Mouse (Mus musculus): ENCODE results near the gene Usp38.
"Not testable (repeated sequence)": the region's sequence is repeated elsewhere in the genome, so short reads cannot be mapped to it uniquely, and the experiment has no call there.

The Usp38 gene

DNA sequence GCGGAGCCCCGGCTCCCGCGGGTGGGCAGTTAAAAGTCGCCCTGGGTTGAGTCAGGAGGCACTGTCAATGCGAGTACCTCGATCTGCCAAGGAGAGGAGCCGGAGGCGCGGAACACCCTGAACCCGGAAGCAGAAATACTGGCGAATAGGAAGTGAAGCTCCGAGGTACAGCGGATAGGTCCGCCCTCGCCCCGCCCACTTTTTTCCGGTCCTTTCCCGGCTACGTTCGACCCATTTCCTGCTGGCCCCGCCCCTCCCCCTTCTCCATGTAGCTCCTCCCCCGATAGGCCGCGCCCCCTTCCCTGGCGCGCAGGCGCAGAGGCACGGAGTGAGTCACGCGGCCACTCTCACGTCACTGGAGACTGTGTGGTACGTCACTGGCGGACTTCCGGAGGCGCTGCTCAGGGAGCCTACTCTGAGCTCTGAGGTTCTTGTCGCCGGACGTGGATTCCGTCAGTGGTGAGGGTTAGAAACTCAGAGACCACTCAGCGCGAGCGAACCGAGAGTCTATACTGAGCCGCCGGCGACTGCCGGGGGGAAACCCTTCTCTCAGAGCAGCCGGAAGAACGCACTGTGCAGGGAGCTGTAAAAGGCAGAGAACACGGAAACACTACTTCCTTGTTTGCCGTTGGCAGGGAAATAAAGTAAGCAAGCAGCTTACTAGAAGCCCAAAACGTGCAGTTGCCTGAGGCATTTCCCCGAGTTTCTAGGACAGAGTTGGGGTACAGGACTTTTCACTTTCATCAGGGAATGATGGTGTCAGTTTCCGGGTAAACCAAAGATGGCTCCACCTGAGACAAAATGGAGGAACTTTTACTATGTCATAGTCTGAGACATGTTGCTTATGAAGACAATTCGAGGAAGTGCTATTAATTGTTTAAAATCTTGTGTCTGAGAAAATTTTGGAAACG is at the start of gene Usp38:
Gene Usp38 (minus strand): TSS at position 140 of the 911 bp plus-strand sequence.
- DNase-seq (ENCODE audit: low read depth, low spot score): peak; percentile 100

DNA sequence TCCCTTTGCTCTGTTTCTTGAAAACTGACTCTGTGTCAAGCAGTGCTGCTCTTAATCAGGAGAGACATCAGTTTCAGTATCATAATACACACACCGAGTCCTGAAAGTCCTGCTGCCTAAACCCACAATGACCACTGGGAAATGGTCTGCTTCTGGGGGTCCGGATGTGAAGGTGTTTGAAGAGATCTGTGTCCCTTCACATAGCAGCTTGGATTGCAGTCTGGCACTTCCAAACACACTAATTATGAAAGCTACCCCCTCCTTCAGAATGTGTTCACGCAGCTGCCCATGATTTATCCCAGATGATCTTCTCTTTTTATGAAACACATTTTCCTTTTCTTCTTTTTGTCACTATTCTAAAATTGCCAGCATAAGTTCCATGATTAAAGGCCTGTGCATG is 47.8 kb upstream of the Usp38 start:
- no peak for DNase-seq (ENCODE audit: low read depth, low spot score)

GRCm38 (mm10) chr8:81061950-81062349 is 47.2 kb upstream of the Usp38 start:
- DNase-seq (ENCODE audit: low read depth, low spot score): peak; percentile 30

DNA sequence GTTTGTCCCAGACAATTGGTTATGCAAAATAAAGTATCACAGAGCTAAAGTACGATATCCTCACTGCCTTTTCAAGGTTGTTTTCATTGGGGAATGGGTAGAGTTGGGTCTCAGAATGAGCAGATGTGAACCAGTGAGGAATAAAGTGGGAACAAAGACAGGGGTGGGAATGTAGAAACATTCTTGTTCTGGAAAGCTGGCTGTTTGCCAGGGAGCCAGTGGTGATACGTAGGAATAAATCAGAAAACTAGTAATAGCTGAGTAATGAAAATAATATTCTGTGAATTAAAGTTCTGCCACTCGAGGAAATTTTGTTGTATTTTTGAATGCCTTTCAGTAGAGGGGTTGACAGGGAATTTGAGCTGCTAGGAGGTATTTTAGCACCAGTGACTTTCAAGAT is 29.5 kb upstream of the Usp38 start:
- DNase-seq (ENCODE audit: low read depth, low spot score): no peak

GRCm38 (mm10) chr8:81027991-81028390 is 13.3 kb upstream of the Usp38 start:
- no peak for DNase-seq (ENCODE audit: low read depth, low spot score)

- DNase-seq (ENCODE audit: low read depth, low spot score): not testable (repeated sequence)
Observed at GRCm38 (mm10) chr8:81017548-81017947, 2.8 kb upstream of the Usp38 start.

- DNase-seq (ENCODE audit: low read depth, low spot score): no peak
Observed at GRCm38 (mm10) chr8:81013811-81014530, 757 bp downstream of the Usp38 start.

DNA sequence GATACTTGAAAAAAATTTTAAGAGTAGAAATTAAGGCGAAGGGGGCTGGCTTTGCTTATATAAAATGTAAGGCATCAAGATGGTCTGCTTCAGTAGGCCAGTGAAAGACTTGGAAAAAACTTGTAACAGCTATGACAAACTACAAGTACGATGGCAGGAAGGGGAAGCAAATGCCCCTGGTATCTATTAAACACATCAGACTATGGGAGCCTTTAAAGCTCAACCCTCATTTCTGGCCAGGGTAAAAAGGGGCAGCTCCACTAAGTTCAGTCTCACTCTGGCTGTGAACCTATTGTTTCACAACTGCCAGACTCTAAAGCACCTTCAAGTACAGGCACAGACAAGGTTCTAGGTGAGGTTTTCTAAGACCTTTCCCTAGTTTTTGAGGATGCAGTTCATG is 2.0 kb downstream of the Usp38 start:
- DNase-seq (ENCODE audit: low read depth, low spot score): peak; percentile 42

DNA sequence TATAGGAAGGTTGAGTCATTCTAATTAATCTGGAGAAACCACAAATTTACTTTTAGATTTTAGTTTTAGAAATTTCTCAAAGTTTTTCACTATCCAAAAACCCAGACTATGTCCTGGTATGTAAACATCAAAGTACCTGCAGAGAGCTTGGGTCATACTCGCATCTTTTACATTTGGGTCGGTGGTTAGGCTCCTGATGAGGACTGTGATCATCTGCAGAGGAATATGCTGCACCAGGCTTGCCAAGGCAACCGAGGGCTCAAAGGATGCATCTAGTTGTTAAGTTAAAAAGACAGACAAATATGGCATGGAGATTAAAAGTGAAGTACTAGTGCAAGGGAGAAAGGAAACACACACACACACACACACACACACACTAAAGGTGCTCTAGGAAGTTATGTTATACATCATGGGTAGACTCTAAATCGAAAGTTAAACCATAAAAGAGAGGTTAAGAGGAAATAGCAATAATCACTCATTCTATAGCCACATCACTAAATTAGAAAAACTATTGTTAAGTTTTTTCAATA is 2.6 kb downstream of the Usp38 start:
- peak; percentile 35 for DNase-seq (ENCODE audit: low read depth, low spot score)

- DNase-seq (ENCODE audit: low read depth, low spot score): peak; percentile 72
Observed at GRCm38 (mm10) chr8:81010386-81010785, 4.3 kb downstream of the Usp38 start.

DNA sequence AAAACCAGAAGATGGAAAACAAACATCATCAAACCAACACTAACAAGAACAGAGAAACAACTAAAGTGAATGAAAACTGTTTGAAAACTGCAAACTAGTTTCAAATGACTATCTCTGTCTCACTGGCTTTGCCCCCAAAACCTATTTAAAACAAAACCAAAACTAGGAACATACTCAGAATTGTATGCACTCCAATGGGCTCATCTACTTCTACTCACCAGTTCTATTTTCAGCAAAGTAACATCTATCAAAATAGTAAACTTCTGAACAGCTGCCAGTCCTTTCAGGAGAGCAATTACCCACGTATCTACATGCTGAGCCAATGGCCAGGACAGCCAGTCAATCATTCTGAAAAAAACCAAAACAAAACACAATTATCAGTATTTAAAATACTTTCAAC is 9.6 kb downstream of the Usp38 start:
- peak; percentile 56 for DNase-seq (ENCODE audit: low read depth, low spot score)

DNA sequence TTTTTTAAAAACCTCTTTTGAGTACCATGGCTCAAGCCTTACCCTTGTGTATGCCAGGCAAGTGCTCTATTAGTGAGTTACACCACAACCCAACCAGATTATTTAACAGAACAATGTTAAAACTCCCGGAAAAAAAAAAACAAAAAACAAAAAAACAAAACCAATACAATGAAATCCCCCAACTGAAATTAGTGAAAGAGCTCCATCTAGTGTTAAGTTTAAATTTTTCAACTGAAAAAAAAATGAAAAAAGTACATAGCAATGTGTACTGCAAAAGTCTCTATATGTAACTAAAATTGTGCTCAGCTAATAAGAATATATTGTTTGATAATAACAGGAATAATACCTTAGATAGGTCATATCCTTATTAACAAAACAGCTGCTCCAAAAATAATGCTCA is 18.1 kb downstream of the Usp38 start:
- peak; percentile 41 for DNase-seq (ENCODE audit: low read depth, low spot score)

- DNase-seq (ENCODE audit: low read depth, low spot score): peak; percentile 39
Observed at GRCm38 (mm10) chr8:80991937-80992336, 22.8 kb downstream of the Usp38 start.

DNA sequence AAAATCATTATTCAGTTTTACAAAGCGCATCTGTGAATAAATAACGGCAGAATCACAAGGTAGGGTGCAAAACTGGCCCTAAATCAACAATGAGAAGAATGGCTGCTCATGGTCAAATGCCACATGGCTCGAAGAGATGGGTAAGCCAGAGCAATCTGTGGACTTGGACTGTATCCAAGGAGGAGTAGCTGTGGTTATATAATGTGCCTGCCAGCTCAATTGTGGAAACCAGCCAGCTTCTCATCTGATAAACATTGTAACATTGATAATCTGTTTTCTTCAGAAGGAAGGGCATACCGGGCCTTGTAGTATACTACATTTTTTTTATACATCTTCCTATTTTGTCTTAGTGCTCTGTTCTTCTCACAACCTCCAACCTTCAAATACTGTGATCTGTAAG is 31.9 kb downstream of the Usp38 start:
- no peak for DNase-seq (ENCODE audit: low read depth, low spot score)

- peak; percentile 77 for DNase-seq (ENCODE audit: low read depth, low spot score)
Observed at GRCm38 (mm10) chr8:80981696-80982095, 33.0 kb downstream of the Usp38 start.

DNA sequence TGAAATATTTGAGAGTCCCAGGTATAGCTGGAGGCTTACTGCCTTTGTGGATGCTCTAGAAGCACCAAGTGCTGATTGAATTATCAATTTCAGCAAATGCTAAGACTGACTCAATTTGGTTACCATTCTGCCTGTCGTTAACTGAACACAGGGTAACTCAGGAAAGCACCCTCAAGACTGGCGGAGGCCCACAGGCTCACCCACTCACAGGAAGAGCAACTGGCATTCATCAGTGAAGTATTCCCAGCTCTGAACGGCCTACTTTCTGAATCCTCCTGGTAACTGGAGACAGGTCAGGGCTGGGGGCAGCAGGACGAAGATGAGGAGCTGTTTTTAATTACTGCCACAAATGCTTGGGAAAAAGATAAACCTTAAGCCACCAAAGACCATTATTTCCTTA is 34.7 kb downstream of the Usp38 start:
- no peak for DNase-seq (ENCODE audit: low read depth, low spot score)

- DNase-seq (ENCODE audit: low read depth, low spot score): no peak
Observed at GRCm38 (mm10) chr8:80977231-80977630, 37.5 kb downstream of the Usp38 start.

DNA sequence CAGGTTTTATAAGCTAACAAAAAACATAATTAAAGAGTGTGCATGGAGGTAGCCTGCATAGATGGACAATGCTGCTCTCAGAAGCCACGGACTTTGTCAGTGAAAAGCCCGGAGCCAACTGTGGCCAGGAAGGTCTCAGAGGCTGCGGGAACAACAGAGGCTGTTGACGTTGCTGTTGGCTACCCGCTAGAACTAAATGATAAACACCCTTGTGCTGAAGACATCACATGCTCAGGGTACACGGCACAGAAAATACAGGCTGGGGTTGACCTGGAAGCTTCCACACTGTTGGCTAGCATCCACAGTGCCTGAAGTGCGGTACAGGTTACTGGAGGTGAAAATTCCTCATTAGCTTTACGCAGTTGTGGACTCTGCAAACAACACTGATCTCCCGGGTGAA is 43.6 kb downstream of the Usp38 start:
- no peak for DNase-seq (ENCODE audit: low read depth, low spot score)

DNA sequence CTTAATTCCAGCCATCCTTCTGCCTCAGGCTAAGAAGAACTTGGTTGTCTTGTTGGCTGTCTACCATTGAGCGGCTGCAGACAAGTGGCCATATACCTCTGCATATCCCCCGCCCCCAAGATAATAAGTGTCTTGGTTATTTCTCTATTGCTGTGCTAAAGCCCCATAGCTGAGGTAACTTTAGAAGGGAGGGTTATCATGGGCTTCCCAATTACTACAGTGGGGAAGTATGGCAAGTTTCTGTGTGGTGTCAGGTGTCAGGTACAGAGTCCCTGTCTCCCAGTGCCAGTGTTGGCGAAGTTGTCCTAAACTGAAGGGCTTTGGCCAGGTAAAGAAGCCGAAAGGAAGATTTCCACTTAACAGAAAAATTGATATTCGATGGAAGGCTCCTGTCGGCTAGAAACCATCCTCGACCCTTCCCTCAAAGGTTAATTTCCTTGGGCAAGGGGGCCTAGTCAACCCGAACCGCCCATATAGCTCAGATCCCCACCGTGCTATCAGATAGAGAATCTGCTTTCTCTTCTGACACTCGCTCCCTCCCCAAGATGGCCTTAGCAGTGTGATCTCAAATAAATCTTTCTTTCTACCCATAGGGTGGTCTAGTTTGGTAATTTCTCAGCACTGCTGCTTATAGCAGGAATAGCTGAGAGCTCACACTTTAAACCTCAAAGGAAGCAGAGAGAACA is 44.6 kb downstream of the Usp38 start:
- no peak for DNase-seq (ENCODE audit: low read depth, low spot score)

DNA sequence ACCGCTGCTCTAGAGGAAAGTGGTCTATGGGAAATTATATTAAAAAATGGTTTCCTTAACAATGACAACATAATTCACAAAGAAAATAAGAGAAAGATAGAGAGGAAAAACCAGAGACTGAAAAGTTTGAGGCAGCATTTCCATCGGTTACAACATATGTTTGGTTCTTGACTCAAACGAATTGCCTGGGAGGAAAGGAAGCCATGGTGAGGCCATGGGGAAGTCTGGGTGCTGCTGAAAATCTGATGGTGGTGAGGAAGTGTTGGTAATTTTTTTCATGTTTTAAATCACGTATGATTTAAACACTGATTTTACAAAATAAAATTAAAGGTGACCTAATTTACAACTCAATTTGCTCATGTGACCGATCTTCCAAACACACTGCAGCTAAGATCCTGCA is 45.3 kb downstream of the Usp38 start:
- DNase-seq (ENCODE audit: low read depth, low spot score): no peak

DNA sequence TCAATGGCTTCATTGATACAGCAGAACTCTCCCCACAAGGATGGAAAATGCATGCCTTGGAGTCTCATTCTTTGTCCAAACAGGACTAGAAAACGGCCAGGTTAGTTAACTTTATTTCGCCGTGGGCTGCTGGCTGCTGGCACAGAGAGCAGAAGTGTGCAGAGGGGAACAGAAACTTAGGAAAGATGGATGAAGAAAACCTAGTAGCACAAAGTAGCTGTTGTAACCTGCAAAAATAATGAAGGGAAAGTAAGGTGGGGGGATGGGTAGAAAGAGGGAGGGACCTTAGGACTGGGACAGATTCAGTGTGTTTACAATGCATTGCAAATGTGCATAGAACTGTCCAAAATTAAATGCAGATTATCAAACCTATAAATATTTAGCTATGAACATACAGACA is 51.6 kb downstream of the Usp38 start:
- DNase-seq (ENCODE audit: low read depth, low spot score): peak; percentile 24

- no peak for DNase-seq (ENCODE audit: low read depth, low spot score)
Observed at GRCm38 (mm10) chr8:80962592-80962983, 52.1 kb downstream of the Usp38 start.

Measured in A20 (cell line).